Mouse (Mus musculus) heart, postnatal 25 days (tissue): ENCODE results near the gene Ugt1a2. TPM values are rescaled to one million over a fixed set of nuclear protein-coding genes. Genes with fewer than 3 reads are reported as not detected.

Experiments
- total RNA-seq, 2 experiments: library from RNA; stranded (reverse); gene quantifications; 2 replicates each; pipeline ENCODE4 v1.2.3; 2021

The Ugt1a2 gene
- total RNA-seq, 2 experiments from 2014 or later = not detected

Other genes starting within 250 kb of the Ugt1a2 start
- 10 to 100 TPM; 16.1 to 19.4 TPM for gene Usp40, start 192.1 kb upstream of the Ugt1a2 start, total RNA-seq
- not detected for gene Ugt1a10, start 145.2 kb upstream of the Ugt1a2 start, total RNA-seq
- not detected for gene Ugt1a9, start 129.8 kb upstream of the Ugt1a2 start, total RNA-seq
- gene Ugt1a8, start 112.8 kb upstream of the Ugt1a2 start, total RNA-seq = not detected
- gene Ugt1a7c, start 105.5 kb upstream of the Ugt1a2 start, total RNA-seq = 1 to 10 TPM in 1 of 2 experiments, under 1 TPM in 1; 0.96 to 1.3 TPM
- under 1 TPM; 0.57 to 0.67 TPM for gene Ugt1a6b, start 97.3 kb upstream of the Ugt1a2 start, total RNA-seq
- 1 to 10 TPM; 2.6 to 3.4 TPM for gene Ugt1a6a, start 65.8 kb upstream of the Ugt1a2 start, total RNA-seq
- under 1 TPM in 1 of 2 experiments, not detected in 1; 0.64 TPM for gene Ugt1a5, start 34.6 kb upstream of the Ugt1a2 start, total RNA-seq
- under 1 TPM; 0.42 TPM for gene Dnajb3, start 5.2 kb downstream of the Ugt1a2 start, total RNA-seq
- not detected for gene Ugt1a1, start 11.4 kb downstream of the Ugt1a2 start, total RNA-seq
- under 1 TPM; 0.28 to 0.42 TPM for gene Mroh2a, start 26.4 kb downstream of the Ugt1a2 start, total RNA-seq
- gene Hjurp, start 77.0 kb downstream of the Ugt1a2 start, total RNA-seq = 10 to 100 TPM; 14.5 to 14.6 TPM
- gene Trpm8, start 77.1 kb downstream of the Ugt1a2 start, total RNA-seq = not detected
- gene Spp2, start 206.4 kb downstream of the Ugt1a2 start, total RNA-seq = not detected